Mouse (Mus musculus) gastrocnemius, postnatal 14 days (tissue): ENCODE results near the gene Retsat. TPM values are rescaled to one million over a fixed set of nuclear protein-coding genes. Genes with fewer than 3 reads are reported as not detected.

Experiments
- DNase-seq: peaks from one replicate; pipeline ENCODE4 v3.0.0; 2021; ENCODE audit warnings: mixed read lengths
- intact Hi-C: fragments of 180-260 bp; cut with DNase I; formaldehyde crosslinking; loops from one replicate; pipeline ENCODE4 v1.15.1; 2025; ENCODE audit warnings: low total_unique reads
- total RNA-seq, 2 experiments: library from RNA; stranded (reverse); gene quantifications; 2 replicates each; pipeline ENCODE4 v1.2.3; 2021

The Retsat gene
- total RNA-seq, 2 experiments from 2014 or later = 40.8 to 46.7 TPM

DNA sequence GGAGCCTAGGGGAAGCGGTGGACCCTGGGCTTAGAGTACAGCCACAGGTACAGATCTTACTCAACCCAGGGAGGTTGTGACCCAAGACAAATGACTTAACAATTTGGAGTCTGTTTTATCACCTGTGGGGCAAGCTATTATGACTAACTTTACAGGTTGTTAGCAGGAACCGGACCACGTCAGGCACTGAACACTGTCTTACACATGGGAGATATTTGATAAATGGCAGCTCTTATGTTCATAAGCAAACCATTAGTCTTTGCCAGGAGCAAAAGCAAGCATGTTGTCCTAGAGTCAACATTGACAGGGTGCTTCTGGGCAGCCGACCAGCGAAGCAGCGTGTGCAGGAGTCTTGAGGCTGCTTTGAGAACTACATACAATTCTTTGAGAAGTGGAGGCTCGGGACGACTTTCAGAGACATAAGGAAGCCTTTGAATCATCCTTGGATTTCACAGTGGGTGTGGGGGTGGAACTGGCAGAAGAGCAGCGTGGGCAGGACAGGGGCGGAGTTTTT is 52.1 kb downstream of the Retsat start:
- DNase-seq = no peak
- intact Hi-C loops = no loop called here

- intact Hi-C loops = no loop called here
- DNase-seq = peak; percentile 54
These were observed 55.1 kb downstream of the Retsat start for GRCm38 (mm10) chr6:72653419-72653818.

DNA sequence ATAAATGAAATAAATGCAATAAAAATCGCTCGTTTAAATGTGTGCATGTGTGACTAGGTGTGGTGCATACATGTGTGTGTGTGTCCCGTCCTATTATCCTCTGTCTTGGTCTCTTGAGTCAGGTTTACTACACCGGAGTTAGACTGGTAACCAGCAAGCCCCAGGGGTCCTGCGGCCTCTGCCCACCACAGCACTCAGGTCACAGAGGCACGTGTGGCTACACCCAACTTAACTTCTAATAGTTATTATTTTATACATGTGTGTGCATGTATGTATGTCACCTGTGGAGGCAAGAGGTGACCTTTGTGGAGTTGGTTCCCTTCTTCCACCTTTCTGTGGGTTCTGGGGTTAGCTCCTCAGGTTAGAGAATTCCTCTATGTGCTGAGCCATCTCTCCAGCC is 56.1 kb downstream of the Retsat start:
- intact Hi-C loops = no loop called here

GRCm38 (mm10) chr6:72655309-72656052 is 57.2 kb downstream of the Retsat start:
- DNase-seq = peak; percentile 75
- intact Hi-C loops = no loop called here

More for the DNA sequence above, 56.1 kb downstream of the Retsat start:
- DNase-seq = no peak

- intact Hi-C loops = no loop called here
- DNase-seq = no peak
These were observed 57.8 kb downstream of the Retsat start for GRCm38 (mm10) chr6:72656053-72656442.

- intact Hi-C loops = no loop called here
- no peak for DNase-seq
These were observed 59.7 kb downstream of the Retsat start for GRCm38 (mm10) chr6:72658006-72658405.

Other genes with a start within 250 kb of the Retsat start
- gene Tmem150a, start 243.0 kb upstream of the Retsat start, total RNA-seq = 10 to 100 TPM in 1 of 2 experiments, 1 to 10 TPM in 1; 9.1 to 12.5 TPM
- 10 to 100 TPM; 31.2 to 31.7 TPM for gene Rnf181, start 231.5 kb upstream of the Retsat start, total RNA-seq
- 10 to 100 TPM; 60.9 to 79.6 TPM for gene Vamp5, start 218.0 kb upstream of the Retsat start, total RNA-seq
- gene Vamp8, start 207.8 kb upstream of the Retsat start, total RNA-seq = 10 to 100 TPM; 51.8 to 52.7 TPM
- gene Ggcx, start 184.2 kb upstream of the Retsat start, total RNA-seq = 10 to 100 TPM; 15.0 to 15.5 TPM
- gene Mat2a, start 158.9 kb upstream of the Retsat start, total RNA-seq = 100 to 1,000 TPM; 202 to 277 TPM
- gene Sh2d6, start 76.8 kb upstream of the Retsat start, total RNA-seq = under 1 TPM; 0.78 to 0.98 TPM
- gene Capg, start 54.1 kb upstream of the Retsat start, total RNA-seq = 10 to 100 TPM; 11.5 to 15.4 TPM
- 1 to 10 TPM; 4.7 to 8.6 TPM for gene Elmod3, start 62 bp upstream of the Retsat start, total RNA-seq
- 10 to 100 TPM; 21.6 to 21.7 TPM for gene Tgoln1, start 18.5 kb downstream of the Retsat start, total RNA-seq
- gene Tcf7l1, start 190.8 kb downstream of the Retsat start, total RNA-seq = 10 to 100 TPM in 1 of 2 experiments, 1 to 10 TPM in 1; 9.6 to 10.4 TPM